Mouse (Mus musculus): ENCODE measurements around the gene Gapvd1. TPM values are rescaled to one million over a fixed set of nuclear protein-coding genes. Genes with fewer than 3 reads are reported as not detected.
"Not testable (repeated sequence)": the region's sequence is repeated elsewhere in the genome, so short reads cannot be mapped to it uniquely, and the experiment has no call there.

The Gapvd1 gene
- polyA plus RNA-seq, 1 experiment from 2014 or later = 79.9 TPM

- peak; percentile 97 for ATAC-seq (ENCODE audit: insufficient read depth)
- H3K4me2 ChIP-seq = peak within 1 kb of the TSS; percentile 77
- H3K9ac ChIP-seq = peak within 1 kb of the TSS; percentile 93
- under 1% methylated on average over 60 of the region's 60 CpGs for WGBS (ENCODE audit: insufficient replicate concordance)
- peaks cover 45% of the 10 kb centered on the region for H3K4me1 ChIP-seq (replicated peaks)
- H3K27ac ChIP-seq (replicated peaks) = peak within 1 kb of the TSS; percentile 94
- H3K27me3 ChIP-seq = no peaks in the 10 kb centered on the region
- peaks cover 40% of the 10 kb centered on the region for H3K36me3 ChIP-seq (replicated peaks)
- peak within 1 kb of the TSS; percentile 90 for H3K4me3 ChIP-seq (replicated peaks)
- H3K9me3 ChIP-seq (replicated peaks) = no peaks in the 10 kb centered on the region
Measured at GRCm38 (mm10) chr2:34771368-34772226, 16.6 kb upstream of the Gapvd1 start, which contains the start of gene Hspa5. Hspa5 (plus strand) TSS chr2:34771970.

DNA sequence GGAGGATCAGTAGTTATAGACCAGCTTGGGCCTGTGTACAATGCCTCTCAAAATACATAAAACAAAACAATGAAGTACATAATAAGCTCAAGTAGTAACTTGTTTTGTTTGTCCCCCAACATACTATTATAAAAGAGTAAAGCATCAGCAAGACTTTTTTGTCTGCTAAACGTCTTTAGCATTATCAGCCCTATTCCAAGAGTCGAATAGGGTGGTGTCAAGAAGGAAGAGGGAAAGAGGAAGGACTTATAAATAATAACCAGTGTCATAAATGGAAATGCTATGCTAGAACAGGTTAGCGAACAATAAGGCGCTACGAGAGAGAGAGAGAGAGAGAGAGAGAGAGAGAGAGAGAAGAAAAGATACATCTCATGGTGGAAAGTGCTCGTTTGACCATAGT, 15.9 kb upstream of the Gapvd1 start:
- peak overlapping the region; percentile 86 for H3K27ac ChIP-seq (replicated peaks)
- H3K4me1 ChIP-seq (replicated peaks) = peaks cover 39% of the 10 kb centered on the region
- H3K4me2 ChIP-seq = peak overlapping the region; percentile 69
- H3K36me3 ChIP-seq (replicated peaks) = peaks cover 33% of the 10 kb centered on the region
- H3K27me3 ChIP-seq = no peaks in the 10 kb centered on the region
- H3K9me3 ChIP-seq (replicated peaks) = no peaks in the 10 kb centered on the region
- no peak for ATAC-seq (ENCODE audit: insufficient read depth)
- WGBS (ENCODE audit: insufficient replicate concordance) = 0% methylated on average over 6 of the region's 6 CpGs
- H3K4me3 ChIP-seq (replicated peaks) = peak overlapping the region; percentile 90
- peak overlapping the region; percentile 85 for H3K9ac ChIP-seq

GRCm38 (mm10) chr2:34770049-34770448, 15.0 kb upstream of the Gapvd1 start:
- H3K4me3 ChIP-seq (replicated peaks) = peak overlapping the region; percentile 90
- peak overlapping the region; percentile 69 for H3K4me2 ChIP-seq
- 73% methylated on average over 2 of the region's 2 CpGs for WGBS (ENCODE audit: insufficient replicate concordance)

GRCm38 (mm10) chr2:34764801-34765200, 9.8 kb upstream of the Gapvd1 start:
- Histone ChIP-seq H3K9me3 (replicated peaks) (no peaks in the 10 kb centered on the region), H3K4me3 (replicated peaks) (no peak overlapping the region), H3K4me1 (replicated peaks) (peaks cover 30% of the 10 kb centered on the region), H3K27ac (replicated peaks) (no peak overlapping the region), H3K36me3 (replicated peaks) (no peaks in the 10 kb centered on the region; the same call in 1 of the 2 replicates), H3K27me3 (no peaks in the 10 kb centered on the region), H3K4me2 (no peak overlapping the region), H3K9ac (no peak overlapping the region)
- ATAC-seq (ENCODE audit: insufficient read depth) = no peak
- WGBS (ENCODE audit: insufficient replicate concordance) = 70% methylated on average over 12 of the region's 12 CpGs

More at GRCm38 (mm10) chr2:34770049-34770448, 15.0 kb upstream of the Gapvd1 start:
- peaks cover 31% of the 10 kb centered on the region for H3K4me1 ChIP-seq (replicated peaks)
- H3K27me3 ChIP-seq = no peaks in the 10 kb centered on the region
- H3K9me3 ChIP-seq (replicated peaks) = no peaks in the 10 kb centered on the region
- H3K36me3 ChIP-seq (replicated peaks) = peaks cover 24% of the 10 kb centered on the region
- H3K9ac ChIP-seq = peak overlapping the region; percentile 85; the same call in 1 of the 2 replicates
- no peak for ATAC-seq (ENCODE audit: insufficient read depth)
- H3K27ac ChIP-seq (replicated peaks) = peak overlapping the region; percentile 21; the same call in 1 of the 2 replicates

- peak overlapping the region; percentile 16; the same call in 1 of the 2 replicates for H3K4me2 ChIP-seq
- no peaks in the 10 kb centered on the region for H3K36me3 ChIP-seq (replicated peaks)
- WGBS (ENCODE audit: insufficient replicate concordance) = 51% methylated on average over 2 of the region's 2 CpGs
- H3K4me1 ChIP-seq (replicated peaks) = peaks cover 30% of the 10 kb centered on the region
- H3K9me3 ChIP-seq (replicated peaks) = no peaks in the 10 kb centered on the region
- peak overlapping the region; percentile 85 for H3K27ac ChIP-seq (replicated peaks)
- peaks cover under 1% of the 10 kb centered on the region; the same call in 1 of the 2 replicates for H3K27me3 ChIP-seq
- H3K9ac ChIP-seq = peak overlapping the region; percentile 7; the same call in 1 of the 2 replicates
- ATAC-seq (ENCODE audit: insufficient read depth) = no peak
- H3K4me3 ChIP-seq (replicated peaks) = no peak overlapping the region
Measured at GRCm38 (mm10) chr2:34762872-34763271, 7.8 kb upstream of the Gapvd1 start.

GRCm38 (mm10) chr2:34762174-34762573, 7.1 kb upstream of the Gapvd1 start:
- ATAC-seq (ENCODE audit: insufficient read depth) = peak; percentile 95
- Histone ChIP-seq H3K9ac (no peak overlapping the region), H3K4me1 (replicated peaks) (peaks cover 32% of the 10 kb centered on the region), H3K4me2 (peak overlapping the region; percentile 33), H3K27me3 (peaks cover 4% of the 10 kb centered on the region; the same call in 1 of the 2 replicates), H3K9me3 (replicated peaks) (no peaks in the 10 kb centered on the region), H3K36me3 (replicated peaks) (no peaks in the 10 kb centered on the region), H3K4me3 (replicated peaks) (no peak overlapping the region), H3K27ac (replicated peaks) (peak overlapping the region; percentile 85)
- WGBS (ENCODE audit: insufficient replicate concordance) = 39% methylated on average over 2 of the region's 2 CpGs

DNA sequence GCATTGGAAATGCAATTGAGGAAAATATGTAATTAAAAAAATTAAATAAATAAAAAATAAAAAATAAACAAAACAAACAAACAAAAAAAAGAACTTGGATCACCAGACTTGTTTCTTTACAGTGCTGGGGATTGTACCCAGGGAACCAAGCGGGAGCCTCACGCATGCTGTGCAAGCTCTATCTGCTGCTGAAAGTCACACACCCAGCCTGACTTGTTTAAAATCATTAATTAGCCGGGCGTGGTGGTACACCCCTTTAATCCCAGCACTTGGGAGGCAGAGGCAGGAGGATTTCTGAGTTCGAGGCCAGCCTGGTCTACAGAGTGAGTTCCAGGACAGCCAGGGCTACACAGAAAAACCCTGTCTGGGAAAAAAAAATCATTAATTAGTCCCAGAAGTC, 6.2 kb upstream of the Gapvd1 start:
- not testable (repeated sequence) for H3K9ac ChIP-seq; H3K4me3 ChIP-seq (replicated peaks); H3K27me3 ChIP-seq; H3K36me3 ChIP-seq (replicated peaks); H3K9me3 ChIP-seq (replicated peaks); H3K4me2 ChIP-seq; ATAC-seq (ENCODE audit: insufficient read depth)
- H3K4me1 ChIP-seq (replicated peaks) = peaks cover 34% of the 10 kb centered on the region
- peak overlapping the region; percentile 85 for H3K27ac ChIP-seq (replicated peaks)
- WGBS (ENCODE audit: insufficient replicate concordance) = 82% methylated on average over 5 of the region's 5 CpGs

GRCm38 (mm10) chr2:34757341-34757740, 2.3 kb upstream of the Gapvd1 start:
- Histone ChIP-seq H3K4me2 (no peak overlapping the region), H3K27ac (replicated peaks) (no peak overlapping the region), H3K36me3 (replicated peaks) (no peaks in the 10 kb centered on the region), H3K9ac (no peak overlapping the region), H3K9me3 (replicated peaks) (no peaks in the 10 kb centered on the region), H3K4me1 (replicated peaks) (peaks cover 29% of the 10 kb centered on the region), H3K4me3 (replicated peaks) (no peak overlapping the region), H3K27me3 (peaks cover 5% of the 10 kb centered on the region; the same call in 1 of the 2 replicates)
- ATAC-seq (ENCODE audit: insufficient read depth) = no peak
- WGBS (ENCODE audit: insufficient replicate concordance) = 60% methylated on average over 1 of the region's 1 CpGs

DNA sequence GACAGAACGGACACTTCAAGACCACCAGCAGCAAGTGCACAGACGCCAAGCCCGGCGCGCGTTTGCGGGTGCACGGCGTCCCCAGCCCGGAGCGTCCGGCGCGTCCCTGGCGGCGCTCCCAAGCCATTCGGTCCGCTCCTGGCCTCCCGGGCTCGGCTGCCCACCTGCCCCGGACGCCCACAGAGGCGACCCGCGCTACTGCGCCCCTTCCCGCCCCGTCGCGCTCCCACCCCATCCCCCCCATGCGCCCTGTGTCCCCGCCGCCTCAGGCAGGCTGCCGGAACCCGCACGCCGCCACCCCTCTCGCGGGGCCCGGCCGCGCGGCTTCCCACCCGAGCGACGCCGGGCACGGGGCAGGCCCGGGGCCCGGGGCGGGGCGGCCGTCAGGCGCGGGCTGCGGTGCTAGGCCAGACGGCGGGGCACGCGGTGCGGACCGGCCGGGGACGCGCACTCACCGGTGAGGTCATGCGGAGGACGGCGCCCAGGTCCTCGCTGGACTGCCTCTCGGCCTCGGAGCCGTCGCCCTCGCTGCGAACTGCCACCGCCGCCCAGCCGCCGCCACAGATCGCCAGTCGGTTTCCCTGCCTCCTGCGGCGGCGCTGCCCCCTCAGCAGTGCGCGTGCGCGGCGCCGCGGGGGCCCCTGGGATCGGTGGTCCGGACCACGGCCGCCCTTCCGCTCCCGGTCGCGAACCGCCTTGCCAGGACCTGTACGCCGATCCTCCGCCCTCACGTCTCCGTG, 1.1 kb downstream of the Gapvd1 start:
- Histone ChIP-seq H3K27me3 (peaks cover 5% of the 10 kb centered on the region; the same call in 1 of the 2 replicates), H3K36me3 (replicated peaks) (peaks cover 4% of the 10 kb centered on the region; the same call in 1 of the 2 replicates), H3K4me3 (replicated peaks) (peak overlapping the region; percentile 98), H3K27ac (replicated peaks) (peak overlapping the region; percentile 98), H3K9ac (peak overlapping the region; percentile 100), H3K9me3 (replicated peaks) (no peaks in the 10 kb centered on the region), H3K4me2 (peak overlapping the region; percentile 76), H3K4me1 (replicated peaks) (peaks cover 47% of the 10 kb centered on the region)
- WGBS (ENCODE audit: insufficient replicate concordance) = under 1% methylated on average over 93 of the region's 106 CpGs
- ATAC-seq (ENCODE audit: insufficient read depth) = peak; percentile 93

GRCm38 (mm10) chr2:34750245-34750644, 4.8 kb downstream of the Gapvd1 start:
- peaks cover 64% of the 10 kb centered on the region for H3K4me1 ChIP-seq (replicated peaks)
- no peaks in the 10 kb centered on the region for H3K27me3 ChIP-seq
- H3K4me3 ChIP-seq (replicated peaks) = peak overlapping the region; percentile 20
- H3K4me2 ChIP-seq = peak overlapping the region; percentile 76
- 33% methylated on average over 2 of the region's 2 CpGs for WGBS (ENCODE audit: insufficient replicate concordance)
- peak overlapping the region; percentile 65 for H3K27ac ChIP-seq (replicated peaks)
- no peak for ATAC-seq (ENCODE audit: insufficient read depth)
- H3K9ac ChIP-seq = peak overlapping the region; percentile 36
- peaks cover 18% of the 10 kb centered on the region for H3K36me3 ChIP-seq (replicated peaks)
- no peaks in the 10 kb centered on the region for H3K9me3 ChIP-seq (replicated peaks)

DNA sequence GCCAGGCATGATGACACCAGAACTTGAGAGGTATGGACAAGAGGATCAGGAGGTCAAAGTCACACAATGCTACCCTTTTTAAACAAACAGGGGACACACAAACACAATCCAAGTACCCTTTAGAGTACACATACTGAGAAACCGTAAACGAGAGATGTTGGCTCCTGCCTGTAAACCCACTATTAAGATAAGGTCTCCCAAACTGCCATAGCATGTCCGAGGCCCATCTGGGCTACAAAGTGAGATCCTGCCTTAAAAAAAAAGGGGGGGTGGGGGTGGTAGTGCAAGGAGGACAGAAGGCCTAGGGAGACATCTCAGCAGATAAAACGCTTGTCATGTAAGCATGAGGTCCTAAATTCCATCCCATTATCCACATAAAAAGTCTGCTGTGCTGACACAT, 6.6 kb downstream of the Gapvd1 start:
- WGBS (ENCODE audit: insufficient replicate concordance) = 31% methylated on average over 4 of the region's 4 CpGs

More for the DNA sequence above, 6.6 kb downstream of the Gapvd1 start:
- H3K4me2 ChIP-seq = peak overlapping the region; percentile 34
- H3K4me3 ChIP-seq (replicated peaks) = 0 out of 2 replicates have a peak overlapping the region, but pooled peaks have one; percentile 2
- peak overlapping the region; percentile 34 for H3K27ac ChIP-seq (replicated peaks)
- H3K36me3 ChIP-seq (replicated peaks) = peaks cover 33% of the 10 kb centered on the region
- ATAC-seq (ENCODE audit: insufficient read depth) = no peak
- no peaks in the 10 kb centered on the region for H3K27me3 ChIP-seq
- no peaks in the 10 kb centered on the region for H3K9me3 ChIP-seq (replicated peaks)
- peaks cover 65% of the 10 kb centered on the region for H3K4me1 ChIP-seq (replicated peaks)
- H3K9ac ChIP-seq = peak overlapping the region; percentile 9; the same call in 1 of the 2 replicates

Measured in liver, embryonic 15.5 days (tissue).